Mouse (Mus musculus) G1E (cell line): Measurements from ENCODE around the gene Eya3. TPM values are rescaled to one million over a fixed set of nuclear protein-coding genes. Genes with fewer than 3 reads are reported as not detected.

Source experiments
- ATAC-seq: 2 replicates; pipeline ENCODE4 v1.8.0; 2016; ENCODE audit warnings: mild to moderate bottlenecking; ENCODE audit not compliant: insufficient number of reproducible peaks, poor library complexity, low FRiP score, severe bottlenecking; ENCODE audit errors: extremely low read depth
- DNase-seq: peaks from one replicate; pipeline ENCODE4 v3.0.0; 2012; ENCODE audit warnings: low spot score
- H3K27me3 ChIP-seq: 2 replicates; pipeline ENCODE4 v1.6.1; 2012; ENCODE audit warnings: mild to moderate bottlenecking, low read length, inconsistent platforms; ENCODE audit not compliant: insufficient read depth
- H3K36me3 ChIP-seq: replicated peaks from 2 replicates; pipeline ENCODE3; 2012; ENCODE audit warnings: mild to moderate bottlenecking, inconsistent platforms
- H3K4me1 ChIP-seq: 2 replicates; pipeline ENCODE4 v1.6.1; 2012; ENCODE audit warnings: low read depth, low read length, inconsistent platforms, mixed read lengths; ENCODE audit not compliant: insufficient read depth
- H3K4me3 ChIP-seq: 2 replicates; pipeline ENCODE4 v1.5.1; 2012; ENCODE audit warnings: low read depth, mild to moderate bottlenecking, inconsistent platforms, low read length, moderate library complexity, mixed read lengths
- H3K9me3 ChIP-seq: replicated peaks from 2 replicates; pipeline ENCODE4 v1.6.1; 2012; ENCODE audit warnings: inconsistent platforms
- CTCF ChIP-seq: IDR thresholded peaks from 2 replicates; pipeline ENCODE4 v1.5.1; 2012; ENCODE audit warnings: low read depth, low read length, inconsistent platforms, mixed read lengths
- GATA1 ChIP-seq: IDR thresholded peaks from 2 replicates; pipeline ENCODE4 v1.6.1; 2012; ENCODE audit warnings: borderline replicate concordance, low read length, inconsistent platforms, mixed read lengths
- GATA2 ChIP-seq: IDR thresholded peaks from 2 replicates; pipeline ENCODE4 v1.6.1; 2012; ENCODE audit warnings: low read depth, low read length, inconsistent platforms, borderline replicate concordance
- POLR2AphosphoS5 ChIP-seq: IDR thresholded peaks from 2 replicates; pipeline ENCODE4 v1.6.1; 2012; ENCODE audit warnings: low read depth, low read length, inconsistent platforms; ENCODE audit not compliant: insufficient replicate concordance
- TAL1 ChIP-seq: conservative IDR thresholded peaks from 2 replicates; pipeline ENCODE4 v1.6.1; 2012; ENCODE audit warnings: low read depth, low read length, inconsistent platforms, mixed read lengths
- polyA plus RNA-seq: library from polyadenylated mRNA; stranded (reverse); fragments of >175 nt; gene quantifications from 2 replicates; pipeline ENCODE4 v1.2.3, GENCODE M21; 2012
- total RNA-seq, 2 experiments: library from RNA; stranded (forward) in 1 of 2; stranded (reverse) in 1 of 2; fragments of 200-1000 nt in 1 of 2; fragments of >200 nt in 1 of 2; fragmentation: Nextera tagmentation in 1 of 2; gene quantifications; 2 replicates each; pipeline ENCODE4 v1.2.3; 2014 to 2017

Eya3 gene
- total and polyA plus RNA-seq, 3 experiments = 4.3 to 101 (median 35.0) TPM

DNA sequence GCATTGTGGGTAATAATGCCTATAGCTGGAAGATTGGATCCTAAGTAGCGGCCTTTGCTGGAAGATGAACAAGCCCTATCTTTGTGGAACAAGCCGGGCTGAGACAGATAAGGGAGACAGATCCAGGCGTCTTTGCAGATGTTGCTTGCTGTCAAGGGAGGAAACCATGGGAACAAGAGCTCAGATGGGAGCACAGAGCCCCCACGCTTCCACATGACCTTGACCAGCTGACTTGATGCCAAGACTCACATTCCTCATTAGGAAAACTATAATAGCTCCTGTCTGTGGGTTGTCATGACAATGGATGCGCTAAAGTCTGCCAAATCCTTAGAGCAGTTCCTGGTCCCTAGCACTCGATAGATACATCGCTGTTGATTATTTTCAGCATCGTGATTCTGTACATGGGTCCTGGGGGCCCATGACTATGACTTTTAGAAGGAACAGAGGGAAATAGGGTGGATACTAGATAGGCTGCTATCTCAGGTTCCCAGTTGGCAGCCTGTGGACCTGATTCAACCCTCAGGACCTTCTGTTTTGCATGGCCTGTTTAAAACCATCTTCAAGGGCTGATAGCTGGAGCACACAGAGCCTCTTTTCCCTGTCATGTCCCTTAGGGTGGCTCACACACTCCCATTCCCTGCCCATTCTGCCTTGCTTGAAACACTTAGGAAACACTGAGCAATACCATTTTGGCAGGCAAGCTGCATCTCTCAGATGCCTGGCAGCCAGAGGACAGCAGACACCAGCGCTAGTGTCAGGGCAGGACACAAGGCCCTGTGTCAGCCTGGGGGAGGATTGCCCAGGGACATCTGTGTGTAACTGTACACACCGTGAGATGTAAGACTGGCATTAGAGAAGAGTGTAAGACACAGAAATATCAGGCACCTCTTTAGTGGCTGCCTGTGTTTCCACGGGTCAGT is 105.5 kb downstream of the Eya3 start:
- Histone ChIP-seq H3K9me3 (no peaks in the 10 kb centered on the region), H3K27me3 (peaks cover 33% of the 10 kb centered on the region), H3K4me1 (peaks cover 48% of the 10 kb centered on the region), H3K36me3 (no peaks in the 10 kb centered on the region), H3K4me3 (no peak overlapping the region)
- no peak for ATAC-seq
- TF ChIP-seq GATA1 (no peak), CTCF (no peak), GATA2 (no peak), TAL1 (no peak), POLR2AphosphoS5 (no peak)
- DNase-seq = no peak

DNA sequence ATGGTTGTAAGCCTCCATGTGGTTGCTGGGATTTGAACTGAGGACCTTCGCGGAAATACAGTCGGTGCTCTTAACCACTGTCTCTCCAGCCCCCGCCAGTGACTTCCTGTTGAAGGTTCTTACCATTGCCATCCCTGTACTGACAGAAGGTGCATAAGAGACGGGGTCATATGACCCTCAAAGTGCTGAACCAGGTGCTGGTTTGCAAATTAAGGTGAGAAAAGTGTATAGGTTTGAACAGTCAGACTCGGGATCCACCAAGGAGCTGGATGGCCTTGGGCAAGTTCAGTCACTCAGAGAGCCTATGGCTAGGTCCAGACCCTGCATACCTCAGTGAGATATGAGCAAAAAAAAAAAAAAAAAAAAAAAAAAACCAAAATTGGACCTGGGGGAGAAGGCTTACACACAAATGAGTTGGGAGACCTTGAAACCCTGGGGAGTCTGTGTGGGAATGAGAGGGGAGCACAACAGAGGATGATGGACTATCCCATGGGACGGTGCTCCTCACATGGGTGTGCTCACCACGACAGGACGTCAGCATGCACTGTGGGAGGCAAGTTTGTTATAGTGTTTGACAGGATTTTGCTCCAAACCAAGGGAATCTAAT is 108.2 kb downstream of the Eya3 start:
- H3K9me3 ChIP-seq = no peaks in the 10 kb centered on the region
- ATAC-seq = no peak
- H3K4me1 ChIP-seq = peaks cover 38% of the 10 kb centered on the region
- no peak for DNase-seq
- H3K27me3 ChIP-seq = peaks cover 9% of the 10 kb centered on the region
- TF ChIP-seq CTCF = no peak
- no peak for TF ChIP-seq POLR2AphosphoS5
- TF ChIP-seq GATA1 = no peak
- no peak for TF ChIP-seq GATA2
- no peak for TF ChIP-seq TAL1
- peak overlapping the region; percentile 66 for H3K4me3 ChIP-seq
- H3K36me3 ChIP-seq = no peaks in the 10 kb centered on the region

DNA sequence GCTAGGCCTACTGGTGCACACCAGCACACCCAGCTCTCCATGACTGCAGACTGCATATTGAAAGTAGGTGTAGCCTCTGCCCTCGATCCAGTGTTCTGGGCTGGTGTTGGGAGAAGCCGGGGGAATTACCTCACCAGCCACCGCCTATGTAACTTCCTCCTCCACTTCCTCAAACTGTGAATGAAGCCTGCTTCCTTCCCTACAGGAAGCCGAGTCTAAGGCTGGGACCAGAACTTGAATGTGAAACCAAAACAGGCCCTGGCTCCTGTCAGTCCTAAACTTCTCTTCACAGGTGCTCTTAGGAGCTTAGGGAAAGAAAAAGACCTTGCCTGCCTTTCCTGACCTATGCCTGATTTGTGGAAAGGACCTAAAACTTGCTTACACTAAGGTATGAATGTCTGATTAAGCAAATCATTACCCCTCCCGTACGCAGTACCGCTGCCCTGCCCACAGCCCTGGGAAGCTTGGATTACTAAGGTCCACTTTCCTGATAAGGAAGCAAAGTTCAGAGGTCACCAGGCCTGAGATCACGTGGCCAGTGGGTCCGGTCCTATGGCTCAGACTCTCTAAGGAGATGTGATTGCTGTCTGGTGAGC is 109.0 kb downstream of the Eya3 start:
- H3K36me3 ChIP-seq = no peaks in the 10 kb centered on the region
- peak; percentile 80 for ATAC-seq

DNA sequence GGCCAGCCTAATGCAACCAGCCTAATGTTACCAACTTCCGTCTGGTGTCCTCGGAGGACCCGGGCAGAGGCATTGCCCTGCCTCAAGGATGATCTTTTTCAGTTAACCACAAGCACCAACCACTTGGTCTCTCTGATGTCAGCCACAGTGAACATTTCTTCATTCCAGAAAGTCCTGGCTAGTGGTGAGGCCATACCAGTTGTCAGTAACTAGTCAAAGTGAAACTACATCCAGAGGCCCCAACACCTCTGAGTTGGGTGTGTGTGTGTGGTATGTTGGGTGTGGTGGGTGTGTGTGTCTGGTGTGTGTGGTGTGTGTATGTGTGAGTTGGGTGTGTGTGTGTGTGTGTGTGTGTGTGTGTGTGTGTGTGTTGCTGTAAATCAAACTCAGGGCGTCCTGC is 110.0 kb downstream of the Eya3 start:
- TF ChIP-seq CTCF = no peak
- no peak for TF ChIP-seq GATA1
- TF ChIP-seq GATA2 = no peak
- TF ChIP-seq POLR2AphosphoS5 = no peak
- TF ChIP-seq TAL1 = no peak
- Histone ChIP-seq H3K4me1 (peaks cover 36% of the 10 kb centered on the region), H3K4me3 (peak overlapping the region; percentile 66), H3K36me3 (no peaks in the 10 kb centered on the region), H3K9me3 (no peaks in the 10 kb centered on the region), H3K27me3 (peaks cover 5% of the 10 kb centered on the region)
- DNase-seq (no peak), ATAC-seq (no peak)

More for the DNA sequence above, 109.0 kb downstream of the Eya3 start:
- no peak for TF ChIP-seq CTCF
- TF ChIP-seq GATA2 = no peak
- TF ChIP-seq TAL1 = no peak
- no peak for TF ChIP-seq GATA1
- no peak for TF ChIP-seq POLR2AphosphoS5
- peak overlapping the region; percentile 66 for H3K4me3 ChIP-seq
- H3K9me3 ChIP-seq = no peaks in the 10 kb centered on the region
- peaks cover 37% of the 10 kb centered on the region for H3K4me1 ChIP-seq
- peak; percentile 82 for DNase-seq
- H3K27me3 ChIP-seq = peaks cover 6% of the 10 kb centered on the region

DNA sequence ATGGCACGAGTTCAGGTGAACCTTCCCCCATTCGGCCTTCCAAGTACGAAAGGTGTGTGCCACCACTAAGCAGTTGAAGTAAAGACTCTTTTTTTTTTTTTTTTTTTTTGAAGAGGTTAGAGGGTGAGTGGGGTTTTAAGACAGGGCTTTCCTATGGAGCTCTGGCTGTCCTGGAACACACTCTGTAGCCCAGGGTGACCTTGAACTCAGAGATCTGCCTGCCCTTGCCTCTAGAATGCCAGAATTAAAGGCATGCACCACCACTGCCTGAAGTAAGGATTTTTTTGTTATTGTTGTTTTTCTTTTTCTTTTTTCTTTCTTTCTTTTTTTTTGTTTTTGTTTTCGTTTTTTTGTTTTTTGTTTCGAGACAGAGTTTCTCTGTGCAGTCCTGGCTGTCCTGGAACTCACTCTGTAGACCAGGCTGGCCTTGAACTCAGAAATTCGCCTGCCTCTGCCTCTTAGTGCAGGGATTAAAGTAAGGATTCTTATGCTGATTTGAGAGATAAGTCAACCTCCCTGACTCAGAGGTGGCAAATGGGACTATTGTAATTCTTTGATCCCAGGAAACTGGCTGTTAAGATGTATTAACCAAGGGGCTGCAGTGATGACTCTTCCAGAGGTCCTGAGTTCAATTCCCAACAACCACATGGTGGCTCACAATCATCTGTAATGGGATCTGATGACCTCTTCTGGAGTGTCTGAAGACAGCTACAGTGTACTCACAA is 110.6 kb downstream of the Eya3 start:
- H3K27me3 ChIP-seq = peaks cover 7% of the 10 kb centered on the region
- peaks cover 31% of the 10 kb centered on the region for H3K4me1 ChIP-seq
- DNase-seq = no peak
- no peaks in the 10 kb centered on the region for H3K9me3 ChIP-seq
- TF ChIP-seq GATA1 (no peak), POLR2AphosphoS5 (no peak), TAL1 (no peak), CTCF (no peak), GATA2 (no peak)
- ATAC-seq = no peak
- no peak overlapping the region; the same call in 1 of the 2 replicates for H3K4me3 ChIP-seq
- H3K36me3 ChIP-seq = no peaks in the 10 kb centered on the region
